Mouse (Mus musculus) testis, adult 2 months (tissue): ENCODE measurements around the gene Gpr132.

ENCODE experiments used
- CTCF ChIP-seq: fragments of 200-500 bp; IDR thresholded peaks from 2 replicates; pipeline ENCODE4 v1.5.1; 2012; ENCODE audit warnings: low read depth, mild to moderate bottlenecking, inconsistent platforms, low read length, moderate library complexity; ENCODE audit not compliant: control insufficient read depth, insufficient read depth, insufficient replicate concordance
- POLR2A ChIP-seq: fragments of 200-500 bp; IDR thresholded peaks from 2 replicates; pipeline ENCODE4 v1.6.1; 2012; ENCODE audit warnings: low read depth, mild to moderate bottlenecking, inconsistent platforms, low read length, moderate library complexity; ENCODE audit not compliant: control insufficient read depth

DNA sequence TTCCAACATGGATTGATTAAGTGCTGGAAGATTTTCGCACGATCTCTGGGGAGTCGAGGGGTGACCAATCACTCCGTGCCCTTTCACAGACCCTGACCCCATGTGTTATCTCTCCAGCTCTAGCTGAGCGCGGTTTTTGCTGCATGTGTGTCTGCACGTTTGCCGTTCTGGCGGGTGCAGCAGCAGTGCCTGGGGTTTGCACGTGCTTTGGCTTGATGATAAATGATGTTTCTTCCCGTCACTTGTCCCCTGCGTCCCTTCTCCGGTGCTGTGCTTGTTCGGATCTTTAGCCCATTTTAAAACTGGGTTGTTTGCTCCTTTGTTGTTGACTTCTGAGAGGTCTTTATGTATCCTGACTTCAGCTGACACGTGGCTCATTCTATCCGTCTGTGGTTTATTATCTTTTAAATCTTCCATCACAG lies 1.8 kb upstream of the Gpr132 start:
- TF ChIP-seq CTCF (no peak), POLR2A (no peak)
